Mouse (Mus musculus) G1E (cell line): Measurements from ENCODE around the gene Abcf3.

Experiments
- CTCF ChIP-seq: IDR thresholded peaks from 2 replicates; pipeline ENCODE4 v1.5.1; 2012; ENCODE audit warnings: low read depth, low read length, inconsistent platforms, mixed read lengths
- GATA2 ChIP-seq: IDR thresholded peaks from 2 replicates; pipeline ENCODE4 v1.6.1; 2012; ENCODE audit warnings: low read depth, low read length, inconsistent platforms, borderline replicate concordance

DNA sequence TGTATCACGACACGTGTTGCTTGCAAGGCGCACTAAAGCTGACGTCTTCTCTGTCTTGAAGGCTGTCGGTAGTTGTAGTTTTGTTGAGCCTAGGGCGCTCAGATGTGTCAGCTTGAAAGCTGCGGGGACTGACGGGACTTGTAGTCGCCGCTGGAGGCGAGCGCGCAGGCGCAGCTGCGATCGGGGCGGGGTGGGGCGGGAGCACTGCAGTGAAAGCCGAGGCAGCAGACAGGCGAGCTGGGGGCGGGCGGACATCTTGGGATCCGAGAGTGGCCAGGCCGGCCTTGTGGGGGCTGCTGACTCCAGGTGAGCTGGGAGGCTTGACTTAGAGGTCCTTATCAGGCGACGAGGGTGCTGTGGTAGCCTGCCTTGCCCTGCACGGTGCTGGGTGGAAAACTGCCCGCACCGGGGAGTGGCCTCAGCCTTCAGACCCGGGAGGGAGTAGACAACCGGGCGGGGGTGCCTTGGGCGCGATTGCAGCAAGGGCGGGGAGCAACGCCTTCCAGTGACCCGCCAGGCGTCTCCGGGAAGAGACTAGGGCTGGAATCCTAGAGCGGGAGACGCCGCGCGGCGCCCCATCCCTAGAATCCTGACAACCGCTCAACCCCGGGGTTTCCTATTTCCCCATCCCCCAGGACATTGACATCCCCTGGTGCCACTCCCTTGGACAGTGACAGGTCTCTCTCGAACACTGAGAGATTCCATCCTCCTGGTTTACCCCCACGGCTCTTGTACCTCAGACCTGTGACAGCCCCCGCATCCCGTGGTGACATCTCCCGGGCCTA lies 12.9 kb upstream of the Abcf3 start, which contains the start of gene Ap2m1:
- TF ChIP-seq CTCF (no peak), GATA2 (no peak)
